Mouse (Mus musculus) E14TG2a.4 (cell line): ENCODE results near the gene Car15.

Source experiments
- CTCF ChIP-seq: conservative IDR thresholded peaks from 2 replicates; pipeline ENCODE4 v1.5.1; 2014; ENCODE audit warnings: low read length
- NANOG ChIP-seq: IDR thresholded peaks from 2 replicates; pipeline ENCODE4 v1.6.1; 2014; ENCODE audit warnings: borderline replicate concordance, low read length, mixed read lengths
- POU5F1 ChIP-seq: IDR thresholded peaks from 2 replicates; pipeline ENCODE4 v1.6.1; 2014; ENCODE audit warnings: low read length, borderline replicate concordance

GRCm38 (mm10) chr16:17858592-17858991 lies 20.4 kb upstream of the Car15 start:
- TF ChIP-seq CTCF (peak; percentile 58), NANOG (no peak), POU5F1 (no peak)
